Mouse (Mus musculus): ENCODE results near the gene Cnp.
"Not testable (repeated sequence)": the region's sequence is repeated elsewhere in the genome, so short reads cannot be mapped to it uniquely, and the experiment has no call there.

The Cnp gene

DNA sequence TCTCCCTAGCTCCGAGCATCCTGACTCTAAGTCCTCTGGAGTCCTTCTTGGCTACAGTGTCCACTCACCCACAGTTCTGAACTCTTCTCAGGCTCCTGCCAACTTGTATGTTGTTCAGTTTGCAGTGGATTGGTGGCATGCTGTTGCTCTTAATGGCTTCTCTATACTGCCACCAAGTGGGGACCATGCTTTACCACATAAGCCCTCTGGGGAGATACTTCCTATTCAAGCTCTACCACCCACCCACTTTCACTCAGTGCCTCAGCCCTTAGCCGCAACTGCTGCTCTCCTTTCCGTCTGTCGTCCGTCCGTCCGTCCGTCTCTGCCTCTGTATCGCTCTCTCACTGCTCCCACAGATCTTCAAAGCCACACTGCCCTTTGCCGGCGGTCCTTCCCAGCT, 19.1 kb upstream of the Cnp start:
- DNase-seq = peak; percentile 83

DNA sequence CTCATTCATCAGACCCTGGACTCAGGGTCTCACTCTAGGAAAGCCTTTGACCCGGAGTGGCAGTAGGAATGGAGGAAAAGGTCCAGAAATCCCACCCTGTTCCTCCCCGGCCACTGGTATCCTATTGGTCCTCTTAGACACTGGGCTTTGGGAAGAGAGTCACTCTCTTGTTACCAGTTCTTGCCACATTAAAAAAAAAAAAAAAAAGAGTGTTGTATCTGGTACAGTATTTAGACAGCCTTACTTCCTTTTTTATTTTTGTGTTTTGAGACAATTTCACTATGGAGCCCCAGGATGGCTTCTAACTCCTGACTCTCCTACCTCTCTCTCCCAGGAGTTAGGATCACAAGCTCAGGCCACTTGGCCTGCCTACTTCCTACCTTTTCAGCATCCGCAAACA, 17.1 kb upstream of the Cnp start:
- no peak for DNase-seq

DNA sequence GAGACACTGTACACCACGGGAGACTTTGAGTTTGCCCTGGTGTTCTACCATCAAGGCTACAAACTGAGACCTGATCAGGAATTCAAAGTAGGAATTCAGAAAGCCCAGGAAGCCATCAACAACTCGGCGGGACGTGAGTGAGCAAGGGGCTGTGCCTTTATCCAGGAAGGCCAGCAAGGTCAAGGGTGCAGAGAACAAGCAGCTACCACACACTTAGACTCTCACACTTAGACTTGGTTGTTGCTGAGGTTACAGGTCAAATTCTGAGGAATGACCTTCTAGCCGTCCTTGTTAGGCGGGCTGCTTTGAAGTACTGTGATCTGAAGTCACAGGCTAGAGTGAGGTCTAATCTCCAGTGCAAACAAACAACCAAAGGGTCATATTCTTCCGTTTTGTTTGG, 15.2 kb upstream of the Cnp start:
- no peak for DNase-seq

DNA sequence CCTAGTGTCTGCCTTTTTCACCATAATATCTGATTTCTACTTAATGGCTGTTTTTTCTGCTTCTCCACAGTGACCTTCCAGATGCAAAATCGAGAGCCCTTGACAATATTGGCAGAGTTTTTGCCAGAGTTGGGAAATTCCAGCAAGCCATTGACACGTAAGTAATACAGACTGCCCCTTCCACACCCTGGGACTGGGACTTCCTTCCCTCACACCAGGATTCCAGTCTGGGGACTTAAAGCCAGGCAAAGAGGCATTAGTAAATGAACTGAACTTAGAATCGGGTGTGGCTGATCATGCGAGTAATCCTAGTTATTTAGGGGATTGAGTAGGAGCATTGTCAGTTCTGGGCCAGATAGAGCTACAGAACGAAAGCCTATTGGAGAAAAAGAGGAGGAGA, 13.0 kb upstream of the Cnp start:
- DNase-seq = no peak

DNA sequence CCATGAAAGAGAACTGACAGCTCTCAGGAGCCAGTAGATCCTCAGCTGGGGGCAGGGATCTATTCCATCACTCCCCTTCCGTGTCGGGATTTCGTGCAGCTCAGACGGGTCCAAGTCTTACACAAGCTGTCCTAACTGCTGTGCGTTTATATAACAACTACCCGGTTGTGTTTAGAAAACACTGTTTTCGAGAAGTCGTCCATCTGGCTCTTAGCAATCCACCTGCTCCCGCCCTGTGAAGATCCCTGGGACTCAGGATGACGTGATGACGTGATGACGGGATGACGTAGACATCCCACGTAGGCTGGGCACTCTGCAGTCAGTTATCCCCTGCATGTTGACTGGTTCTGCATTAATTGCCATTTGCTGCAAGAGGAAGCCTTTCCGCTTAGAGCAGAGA, 10.4 kb upstream of the Cnp start:
- peak; percentile 88 for DNase-seq

DNA sequence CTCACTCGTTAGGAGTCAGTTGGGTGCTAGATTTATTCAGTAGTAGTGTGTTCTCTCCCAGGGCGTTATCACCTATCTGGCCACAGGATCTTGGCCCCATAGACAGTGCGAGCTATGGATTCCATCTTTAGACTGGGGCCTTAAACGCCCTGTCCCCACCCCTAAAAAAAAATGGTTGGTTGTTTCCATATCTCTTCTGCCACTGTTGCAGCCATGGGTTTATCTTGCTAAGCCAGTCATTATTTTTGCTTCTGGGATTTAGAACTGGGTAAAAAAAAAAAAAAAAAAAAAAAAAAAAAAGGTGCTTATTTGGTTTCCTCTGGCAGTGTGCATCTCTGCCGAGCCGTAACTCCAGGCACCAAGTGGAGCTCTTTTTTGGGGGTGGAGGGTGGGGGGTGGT, 10.0 kb upstream of the Cnp start:
- DNase-seq = no peak

DNA sequence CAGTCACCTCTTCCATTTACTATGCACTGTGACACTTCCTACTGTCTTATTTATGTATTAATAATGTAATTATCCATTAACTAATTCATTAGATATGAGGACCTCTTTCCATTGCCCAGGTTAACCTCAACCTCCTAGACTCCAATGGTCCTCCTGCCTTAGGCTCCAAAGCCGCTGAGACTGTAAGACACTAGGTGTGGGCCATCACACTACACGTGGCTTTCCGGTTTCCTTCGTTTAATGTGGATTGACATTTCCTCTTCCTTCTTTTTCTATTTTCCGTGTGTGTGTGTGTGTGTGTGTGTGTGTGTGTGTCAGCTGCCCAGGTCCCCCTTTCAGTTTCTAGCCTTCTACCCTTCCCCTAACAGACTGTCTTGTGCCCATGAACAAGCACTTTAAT, 7.5 kb upstream of the Cnp start:
- no peak for DNase-seq

DNA sequence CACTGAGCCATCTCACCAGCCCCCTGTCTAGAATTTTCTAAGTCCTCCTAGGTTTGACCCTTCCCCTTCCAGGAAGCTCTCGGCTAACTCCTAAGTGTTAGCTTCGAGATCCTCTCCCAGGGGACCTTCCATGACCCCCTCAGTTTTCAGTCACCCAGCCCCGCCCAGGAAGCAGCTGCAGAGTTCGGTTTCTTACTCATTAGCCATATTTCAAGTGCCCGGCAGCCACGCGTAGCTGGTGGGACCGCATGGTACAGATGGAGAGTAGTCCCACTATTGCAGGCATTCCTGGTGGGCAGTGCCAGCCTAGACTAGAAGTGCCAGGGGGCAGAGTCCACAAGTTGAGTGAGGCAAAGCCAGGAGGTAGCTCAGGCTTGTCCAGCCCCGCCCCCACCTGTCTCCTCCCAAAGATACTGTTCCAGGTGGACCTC, 6.9 kb upstream of the Cnp start:
- no peak for DNase-seq

DNA sequence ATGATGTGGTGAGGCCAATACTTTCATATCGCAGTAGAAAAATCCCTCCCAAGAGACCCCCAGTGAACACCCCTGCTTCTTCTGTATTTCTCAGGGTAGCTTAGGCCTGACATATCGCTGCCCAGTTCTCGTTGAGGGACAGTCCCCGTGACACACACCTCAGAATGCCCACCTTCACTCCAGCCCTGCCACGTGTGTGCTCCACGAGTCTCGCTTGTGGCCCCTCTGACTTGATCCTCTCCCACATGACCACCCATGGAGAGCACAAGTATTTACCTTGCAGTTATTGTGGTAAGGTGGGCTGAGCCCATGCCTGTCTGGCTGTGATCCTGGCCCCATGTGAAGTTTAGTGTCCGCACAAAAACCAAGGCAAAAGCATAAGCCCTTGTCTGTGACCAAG, 6.0 kb upstream of the Cnp start:
- DNase-seq = no peak

DNA sequence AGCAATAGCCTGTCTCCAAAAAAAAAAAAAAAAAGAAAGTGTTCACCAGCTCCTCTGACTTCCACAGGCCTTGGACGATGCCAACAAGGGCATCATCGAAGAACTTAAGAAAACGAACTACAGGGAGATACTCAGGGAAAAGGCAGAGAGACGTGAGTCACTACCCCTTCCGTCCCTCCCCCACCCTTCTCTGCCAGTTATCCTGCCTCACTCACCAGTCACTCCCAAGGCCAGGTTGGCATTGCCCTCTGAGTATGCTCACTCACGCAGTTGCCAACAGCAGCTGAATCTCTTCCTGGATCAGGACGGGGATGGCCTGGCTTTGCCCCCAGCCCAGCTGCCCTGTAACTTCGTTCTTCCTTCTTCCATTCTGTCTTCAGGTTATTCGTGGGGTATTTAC, 4.9 kb upstream of the Cnp start:
- no peak for DNase-seq

DNA sequence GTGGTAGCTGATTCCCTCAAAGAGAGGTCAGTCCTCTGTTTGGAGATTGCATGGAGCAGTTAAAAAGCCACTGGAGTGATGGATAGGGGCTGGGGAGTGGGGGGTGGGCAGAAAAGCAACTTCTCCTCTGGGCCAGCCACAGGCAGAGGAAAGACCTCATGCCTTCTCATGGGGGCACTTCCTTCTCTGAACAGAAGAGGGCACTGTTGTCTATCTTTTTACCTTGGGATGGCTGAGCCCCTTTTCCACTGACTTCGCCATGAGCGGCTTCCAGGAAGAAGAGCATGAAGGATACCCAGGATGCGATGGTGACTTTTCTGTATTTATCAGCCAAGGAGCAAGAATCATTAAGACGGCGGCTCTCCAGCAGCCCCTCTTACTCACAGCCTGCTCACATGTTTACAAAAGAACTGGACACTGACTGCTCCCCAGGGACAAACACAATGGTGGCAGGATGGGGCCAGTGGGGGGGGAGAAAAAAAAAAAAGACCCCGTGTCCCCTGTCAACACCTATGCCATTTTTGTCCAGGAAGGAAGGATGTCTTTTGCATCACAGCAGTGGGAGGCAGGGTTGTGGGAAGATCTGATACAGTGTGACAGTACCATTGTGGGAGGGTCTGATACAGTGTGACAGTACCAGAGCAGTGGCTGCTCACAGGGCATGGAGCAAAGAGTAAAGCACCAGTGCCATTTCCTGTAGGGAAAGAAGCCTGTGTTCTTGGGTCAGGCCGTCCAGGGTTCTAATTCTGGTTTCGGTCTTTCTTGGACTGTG, 4.1 kb upstream of the Cnp start:
- peak; percentile 75 for DNase-seq

DNA sequence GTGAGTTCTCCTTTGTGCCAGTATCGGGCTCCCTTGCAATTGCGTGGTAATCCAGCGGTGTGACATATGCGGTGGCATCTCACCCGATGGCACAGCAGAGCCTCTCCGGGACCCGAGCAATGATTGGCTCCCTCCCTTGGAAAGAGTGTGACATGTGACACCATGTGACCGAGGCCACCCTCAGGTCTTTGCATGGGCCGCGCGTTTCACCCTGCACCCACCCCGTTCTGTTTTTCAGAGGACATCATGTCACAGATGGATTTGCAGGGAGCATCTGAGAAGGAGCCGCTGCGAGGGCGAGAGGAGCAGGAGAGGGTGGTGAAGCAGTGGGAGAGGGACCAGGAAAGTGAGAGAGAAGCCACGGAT, 3.5 kb upstream of the Cnp start:
- peak; percentile 75 for DNase-seq

DNA sequence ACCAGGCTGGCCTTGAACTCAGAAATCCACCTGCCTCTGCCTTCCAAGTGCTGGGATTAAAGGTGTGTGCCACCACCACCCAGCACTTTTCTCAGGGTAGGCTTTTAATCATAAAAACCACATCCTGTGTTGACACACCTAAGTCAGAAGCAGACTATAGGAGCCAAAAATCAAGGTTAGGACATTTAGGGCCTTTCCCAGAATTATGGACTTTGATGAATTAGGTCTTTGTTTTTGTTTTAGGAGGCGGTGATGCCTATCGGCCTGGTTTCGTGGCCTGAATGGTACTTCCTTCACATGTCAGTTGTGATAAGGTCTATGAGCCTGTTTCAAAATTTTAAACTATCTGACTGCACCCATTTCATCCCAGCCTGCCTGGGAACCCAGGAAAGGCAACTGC, 516 bp upstream of the Cnp start:
- no peak for DNase-seq

DNA sequence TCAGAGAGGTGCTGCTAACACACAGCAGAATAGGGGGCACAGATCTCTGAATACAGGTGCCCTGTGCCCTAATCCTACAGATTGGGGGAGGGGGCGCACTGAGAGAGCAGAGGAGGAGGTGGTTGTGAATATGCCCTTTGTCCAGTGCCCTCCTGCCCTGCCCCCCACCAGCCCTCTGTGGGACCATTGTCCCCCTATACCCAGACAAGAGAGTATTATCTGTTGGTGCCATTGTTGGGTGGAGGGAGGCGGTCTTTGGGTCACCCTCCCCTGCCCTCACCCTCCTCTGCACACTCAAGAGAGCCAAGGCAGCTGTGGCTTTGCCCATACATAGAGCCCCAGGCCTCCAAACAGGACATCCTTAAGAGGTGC, 766 bp downstream of the Cnp start:
- DNase-seq = peak; percentile 94

DNA sequence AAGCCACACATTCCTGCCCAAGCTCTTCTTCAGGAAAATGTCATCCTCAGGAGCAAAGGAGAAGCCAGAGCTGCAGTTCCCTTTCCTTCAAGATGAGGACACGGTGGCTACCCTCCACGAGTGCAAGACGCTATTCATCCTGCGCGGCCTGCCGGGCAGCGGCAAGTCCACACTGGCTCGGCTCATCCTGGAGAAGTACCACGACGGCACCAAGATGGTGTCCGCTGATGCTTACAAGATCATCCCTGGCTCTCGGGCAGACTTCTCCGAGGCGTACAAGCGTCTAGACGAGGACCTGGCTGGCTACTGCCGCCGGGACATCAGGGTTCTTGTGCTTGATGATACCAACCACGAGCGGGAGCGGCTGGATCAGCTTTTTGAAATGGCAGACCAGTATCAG, 1.6 kb downstream of the Cnp start:
- no peak for DNase-seq

DNA sequence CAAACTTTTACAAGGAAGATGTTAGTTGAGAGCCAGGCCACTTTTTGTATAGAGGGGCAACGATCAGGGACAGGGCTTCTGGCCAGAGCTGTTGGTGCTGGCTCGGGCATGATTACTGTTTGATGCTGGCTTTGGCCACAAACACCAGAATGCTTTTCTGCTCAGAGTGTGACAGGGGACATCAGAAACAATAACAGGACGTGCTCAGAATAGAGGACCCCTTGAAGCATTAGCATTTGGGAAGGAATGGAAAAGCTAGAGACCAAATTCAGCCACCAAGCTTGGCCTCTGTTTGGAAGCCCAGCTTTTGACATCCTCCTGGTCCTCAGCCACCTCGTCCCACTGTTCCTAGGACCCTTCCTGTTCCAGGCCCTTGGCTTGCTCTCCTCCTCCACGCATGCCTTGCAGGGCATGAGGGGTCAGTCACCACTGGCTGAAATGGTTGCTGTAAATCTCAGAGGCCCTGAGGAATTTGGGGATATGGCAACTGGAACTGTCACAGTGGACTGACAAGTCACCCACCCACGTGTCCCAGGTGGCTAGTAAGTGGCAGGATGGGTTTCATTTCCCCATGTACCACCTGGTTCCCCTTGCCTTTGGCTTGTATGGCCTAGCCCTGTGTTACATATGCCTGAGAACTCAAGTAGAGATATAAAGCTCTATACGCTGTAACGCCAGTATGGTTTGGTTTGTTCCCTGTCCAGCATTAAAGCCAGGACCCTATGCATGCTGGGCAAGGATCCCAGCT, 3.3 kb downstream of the Cnp start:
- DNase-seq = no peak

DNA sequence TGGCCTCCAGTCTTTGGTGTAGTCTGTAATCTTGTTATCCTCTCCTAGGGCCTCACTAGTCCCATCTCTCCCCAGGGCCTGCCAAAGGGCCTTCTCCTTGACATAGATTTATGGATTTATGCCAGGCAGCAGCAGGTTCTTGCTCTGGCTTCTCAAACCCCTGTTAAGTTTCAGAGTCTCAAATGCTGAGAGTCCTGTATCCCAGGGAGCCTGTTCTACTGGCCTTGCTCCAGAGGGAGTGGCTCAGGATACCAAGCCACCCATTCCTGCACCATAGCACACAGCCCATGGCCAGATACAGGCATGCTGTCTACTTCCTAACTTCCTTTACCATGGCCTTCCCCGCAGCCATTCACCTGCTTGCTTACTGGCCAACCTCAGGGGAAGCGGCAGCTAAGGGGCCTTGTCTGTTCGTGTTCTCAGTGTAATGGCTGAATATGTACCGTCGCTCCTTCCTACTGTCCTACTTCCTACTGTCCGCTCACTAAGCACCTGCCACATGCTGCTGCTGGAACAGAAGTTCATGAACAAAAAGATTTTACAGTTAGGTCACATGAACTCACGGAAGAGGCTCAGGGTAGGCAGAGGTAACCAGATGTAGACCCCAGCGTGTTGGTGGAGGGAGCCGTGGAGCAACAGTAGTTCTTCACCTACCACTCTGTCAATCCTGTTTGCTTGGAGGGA, 4.6 kb downstream of the Cnp start:
- DNase-seq = no peak

DNA sequence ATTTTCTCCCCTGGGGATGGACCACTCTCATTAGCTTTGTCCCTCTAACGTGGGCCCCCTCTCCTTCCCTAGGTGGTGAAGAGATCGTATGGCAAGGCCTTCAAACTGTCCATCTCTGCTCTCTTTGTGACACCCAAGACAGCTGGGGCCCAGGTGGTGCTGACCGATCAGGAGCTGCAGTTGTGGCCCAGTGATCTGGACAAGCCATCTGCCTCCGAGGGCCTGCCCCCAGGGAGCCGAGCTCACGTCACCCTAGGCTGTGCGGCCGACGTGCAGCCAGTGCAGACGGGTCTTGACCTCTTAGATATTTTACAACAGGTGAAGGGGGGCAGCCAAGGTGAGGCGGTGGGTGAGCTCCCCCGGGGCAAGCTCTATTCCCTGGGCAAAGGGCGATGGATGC, 5.6 kb downstream of the Cnp start:
- no peak for DNase-seq

DNA sequence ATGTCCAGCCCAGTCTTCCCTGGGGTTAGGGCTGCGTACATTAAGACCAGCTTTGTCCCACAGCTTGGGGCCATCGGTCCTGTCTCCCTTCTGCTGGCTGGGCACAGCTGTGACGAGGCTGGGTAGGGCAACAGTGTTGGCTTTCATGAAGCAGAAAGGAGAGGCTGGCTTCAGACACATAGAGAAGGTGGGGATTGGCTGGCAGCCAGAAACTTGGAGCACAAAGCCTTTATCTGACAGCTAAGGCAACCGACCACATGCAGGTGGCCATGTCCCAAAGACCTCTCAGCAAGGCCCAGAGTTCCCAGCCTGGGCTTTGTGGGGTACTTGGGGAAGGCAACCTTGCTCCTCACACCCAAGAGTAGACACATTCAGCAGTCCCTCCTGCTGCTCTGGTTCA, 7.1 kb downstream of the Cnp start:
- peak; percentile 86 for DNase-seq

DNA sequence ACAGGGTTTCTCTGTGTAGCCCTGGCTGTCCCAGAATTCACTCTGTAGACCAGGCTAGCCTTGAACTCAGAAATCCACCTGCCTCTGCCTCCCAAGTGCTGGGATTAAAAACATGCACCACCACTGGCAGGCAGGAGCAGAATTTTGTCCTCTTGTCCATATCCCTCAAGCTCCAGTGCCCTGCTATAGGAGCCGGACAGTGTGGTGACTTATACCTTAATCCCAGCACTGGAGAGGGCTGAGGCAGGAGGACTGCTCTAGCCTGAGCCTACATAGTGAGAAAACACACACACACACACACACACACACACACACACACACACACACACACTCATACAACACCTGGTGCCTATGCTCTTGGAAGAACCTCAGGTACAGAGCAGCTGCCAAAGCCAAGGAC, 7.7 kb downstream of the Cnp start:
- DNase-seq = not testable (repeated sequence)

DNA sequence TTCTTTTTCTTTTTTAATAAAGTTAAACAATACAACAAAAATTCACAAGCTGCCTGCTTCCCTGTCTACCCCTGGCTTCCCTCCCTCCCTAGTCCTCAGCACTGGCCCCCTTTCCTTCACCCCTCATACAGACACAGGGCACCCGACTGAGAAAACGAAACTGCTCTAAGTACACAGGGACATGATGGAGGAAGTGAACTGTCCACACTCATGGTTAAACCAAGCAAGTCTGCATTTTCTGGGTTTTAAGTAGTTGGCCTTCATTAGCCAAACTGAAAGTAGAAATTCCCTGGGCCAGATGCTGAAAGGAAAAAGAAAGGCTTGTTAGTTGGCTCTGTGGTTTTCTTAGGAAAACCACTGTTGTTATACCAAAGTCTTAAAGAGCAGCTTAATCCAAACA, 8.1 kb downstream of the Cnp start:
- no peak for DNase-seq

DNA sequence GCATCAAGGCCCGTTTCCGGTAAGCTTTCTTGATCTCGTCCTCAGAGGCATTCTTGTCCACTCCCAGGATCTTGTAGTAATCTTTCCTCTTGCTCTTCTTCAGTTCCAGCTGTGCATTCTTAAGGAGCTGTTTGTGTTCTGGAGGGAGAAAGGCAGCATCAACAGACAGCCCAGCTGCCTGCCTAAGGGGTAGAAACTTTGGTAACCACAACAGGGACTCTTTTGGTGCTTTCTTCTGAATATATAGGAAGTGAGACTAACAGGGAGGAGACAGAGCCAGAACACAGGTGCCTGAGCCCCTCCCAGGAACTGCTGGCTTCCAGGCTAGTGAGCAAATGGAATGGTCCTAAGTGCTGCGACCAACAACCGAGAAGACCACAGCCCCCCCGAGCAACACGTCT, 9.9 kb downstream of the Cnp start:
- no peak for DNase-seq

DNA sequence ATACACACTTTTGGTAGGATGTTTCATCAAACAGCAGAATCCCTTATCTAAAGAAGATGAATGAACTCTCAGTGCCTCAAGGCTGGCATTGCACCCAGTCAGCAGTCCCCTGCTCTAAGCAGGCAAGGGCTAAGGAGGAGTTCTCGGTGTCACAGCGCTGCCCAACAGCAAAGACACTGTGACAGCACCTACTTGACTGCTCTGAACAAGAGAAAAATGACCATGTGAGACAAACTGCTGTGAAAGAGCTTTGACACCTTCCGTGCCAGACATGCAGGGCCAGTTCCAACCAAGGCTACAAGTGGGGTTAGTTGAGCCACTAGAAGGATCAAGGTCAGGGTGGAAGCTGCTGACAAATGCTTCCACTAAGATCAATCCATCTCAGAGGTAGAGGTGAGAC, 10.4 kb downstream of the Cnp start:
- DNase-seq = no peak

DNA sequence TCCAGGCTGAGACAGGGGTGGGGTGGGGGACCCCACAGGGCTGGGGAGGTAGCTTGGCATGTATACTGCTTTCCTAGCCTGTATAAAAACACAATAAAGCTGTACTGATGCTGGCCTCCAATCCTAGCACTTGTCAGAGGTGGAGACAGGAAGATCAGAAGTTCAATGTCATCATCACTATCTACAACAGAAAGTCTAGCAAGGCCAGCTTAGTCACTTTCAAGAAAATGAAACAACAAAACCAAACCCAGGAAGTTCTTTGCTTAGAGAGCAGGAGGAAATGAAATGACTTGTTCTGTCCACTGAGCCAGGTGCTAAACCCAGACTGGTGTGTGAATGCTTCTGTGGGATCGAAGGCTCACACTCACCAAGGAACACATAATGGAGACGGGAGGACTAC, 13.8 kb downstream of the Cnp start:
- DNase-seq = no peak

Measured in layer of hippocampus, adult 9-11 months (tissue).